Mouse (Mus musculus) embryonic fibroblast, embryonic 13.5 days (primary cell): Measurements from ENCODE around the gene Nat10. TPM values are rescaled to one million over a fixed set of nuclear protein-coding genes. Genes with fewer than 3 reads are reported as not detected.

ENCODE experiments used
- H3K27ac ChIP-seq: 2 replicates; pipeline ENCODE4 v1.5.1; 2012; ENCODE audit warnings: low read length, control low read depth, inconsistent platforms; ENCODE audit not compliant: insufficient read depth
- H3K4me1 ChIP-seq: 2 replicates; pipeline ENCODE4 v1.6.1; 2011; ENCODE audit warnings: low read length; ENCODE audit not compliant: control insufficient read depth, insufficient read depth
- H3K4me3 ChIP-seq: 2 replicates; pipeline ENCODE4 v1.5.1; 2011; ENCODE audit warnings: mild to moderate bottlenecking, control low read depth, low read length; ENCODE audit not compliant: insufficient read depth
- CTCF ChIP-seq: IDR thresholded peaks from 2 replicates; pipeline ENCODE4 v1.5.1; 2011; ENCODE audit warnings: mild to moderate bottlenecking, control low read depth, low read length, moderate library complexity, borderline replicate concordance; ENCODE audit not compliant: insufficient read depth
- POLR2A ChIP-seq: IDR thresholded peaks from 2 replicates; pipeline ENCODE4 v1.6.1; 2011; ENCODE audit warnings: low read depth, mild to moderate bottlenecking, control low read depth, low read length, moderate library complexity
- polyA plus RNA-seq: library from polyadenylated mRNA; stranded (reverse); fragments of >200 nt; gene quantifications from 2 replicates; pipeline ENCODE4 v1.2.4, GENCODE M21; 2011; ENCODE audit warnings: low read depth; ENCODE audit not compliant: missing spikeins, insufficient read length

Gene Nat10
- polyA plus RNA-seq, 1 experiment: 32.9 TPM

DNA sequence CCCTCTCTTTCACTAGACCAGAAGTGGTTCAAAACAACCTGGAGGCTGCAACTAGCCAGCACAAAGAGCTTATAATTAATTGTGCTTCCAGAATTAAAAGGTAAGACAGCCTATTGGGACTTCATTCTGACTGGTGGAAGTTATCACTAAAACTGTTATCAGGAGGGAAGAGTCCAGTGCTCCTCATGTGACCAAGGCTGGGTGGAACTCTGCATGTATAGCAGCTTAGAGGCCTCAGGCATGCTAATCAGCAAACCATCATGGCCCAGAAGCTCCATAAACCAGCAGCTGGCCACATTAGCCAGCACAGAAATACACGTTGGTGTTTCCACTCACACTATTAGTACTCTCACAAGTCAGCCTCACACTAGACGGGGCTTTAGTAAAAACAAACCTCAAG, 14.3 kb downstream of the Nat10 start:
- no peaks in the 10 kb centered on the region for H3K4me1 ChIP-seq
- H3K27ac ChIP-seq: no peak overlapping the region
- TF ChIP-seq CTCF (no peak), POLR2A (no peak)
- no peak overlapping the region for H3K4me3 ChIP-seq

DNA sequence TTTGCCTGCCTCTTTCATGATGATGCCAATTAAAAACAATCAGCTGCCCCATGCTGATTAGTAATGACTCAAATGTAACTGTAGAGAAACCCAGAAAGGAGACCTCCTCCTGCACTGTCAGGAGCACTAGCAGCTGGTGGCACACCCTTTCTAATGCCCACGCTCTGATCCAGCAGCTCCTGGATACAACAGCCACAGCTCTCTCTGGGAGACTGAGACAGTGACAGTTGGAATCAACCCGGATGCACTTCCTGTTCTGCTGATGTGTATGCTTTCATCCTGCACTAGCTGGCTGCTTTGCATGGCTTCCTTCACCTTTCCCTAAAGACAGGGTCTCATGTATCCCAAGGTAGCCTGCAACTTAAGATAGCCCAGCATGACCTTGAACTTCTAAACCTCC, 15.0 kb downstream of the Nat10 start:
- H3K4me3 ChIP-seq: no peak overlapping the region
- no peak overlapping the region for H3K27ac ChIP-seq
- TF ChIP-seq POLR2A (no peak), CTCF (no peak)
- H3K4me1 ChIP-seq: no peaks in the 10 kb centered on the region

DNA sequence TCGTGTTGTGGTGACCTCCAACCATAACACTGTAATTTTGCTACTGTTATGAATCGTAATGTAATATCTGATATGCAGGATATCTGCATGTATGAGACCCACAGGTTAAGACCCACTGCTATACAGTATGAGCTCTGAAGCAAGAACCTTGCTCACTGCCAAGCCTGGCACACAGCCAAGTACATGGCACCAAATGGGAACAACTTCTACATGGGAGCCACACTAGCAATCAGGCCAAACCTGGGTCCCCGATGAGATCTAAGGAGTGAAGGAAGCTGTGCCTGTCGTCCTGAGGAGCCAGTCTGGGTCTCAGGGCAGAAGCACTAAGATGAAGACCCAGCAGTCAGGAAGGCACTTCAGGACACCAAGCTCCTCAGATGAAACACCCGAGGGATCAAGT, 15.6 kb downstream of the Nat10 start:
- H3K4me3 ChIP-seq: no peak overlapping the region
- no peaks in the 10 kb centered on the region for H3K4me1 ChIP-seq
- no peak for TF ChIP-seq CTCF
- TF ChIP-seq POLR2A: no peak
- H3K27ac ChIP-seq: no peak overlapping the region

DNA sequence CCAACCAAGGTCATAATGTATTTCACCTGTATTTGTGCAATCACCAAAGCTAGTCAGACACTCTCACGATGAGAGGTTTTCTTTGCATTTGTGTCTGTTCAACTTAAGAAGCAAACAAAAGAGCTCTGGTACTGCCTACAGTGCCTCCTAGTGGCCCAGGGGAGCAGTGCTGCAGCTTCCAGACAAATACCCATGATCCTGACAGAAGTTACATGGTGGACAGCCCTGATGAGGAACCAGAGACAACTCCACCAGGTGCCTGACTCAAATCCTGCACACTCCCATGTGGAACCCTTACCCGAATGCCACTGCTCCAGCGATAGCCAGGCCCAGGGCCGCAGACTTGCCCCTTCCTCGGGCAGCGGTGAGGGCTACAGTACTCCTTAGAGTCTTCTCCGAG, 17.1 kb downstream of the Nat10 start:
- no peak overlapping the region for H3K4me3 ChIP-seq
- no peak overlapping the region for H3K27ac ChIP-seq
- TF ChIP-seq POLR2A: no peak
- peak; percentile 72 for TF ChIP-seq CTCF
- H3K4me1 ChIP-seq: no peaks in the 10 kb centered on the region

DNA sequence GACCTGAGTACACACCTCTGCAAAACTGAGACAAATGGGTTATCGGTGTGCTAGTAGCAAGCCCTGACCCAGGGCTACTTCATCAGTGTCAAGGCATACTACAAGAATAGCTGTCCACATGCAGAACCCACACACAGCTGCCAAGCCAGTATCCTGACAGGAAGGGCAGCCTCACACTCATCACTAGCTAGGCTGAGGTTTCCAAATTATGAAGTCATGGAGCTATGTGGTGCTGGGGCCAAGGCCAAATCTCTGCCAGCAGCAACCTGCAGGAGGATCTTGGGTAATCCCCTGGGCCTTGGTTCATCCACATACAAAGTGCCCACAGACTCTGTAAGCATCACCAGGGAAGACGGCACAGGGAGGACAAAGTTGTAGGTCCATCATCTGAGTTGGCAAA, 17.5 kb downstream of the Nat10 start:
- TF ChIP-seq CTCF (no peak), POLR2A (no peak)

DNA sequence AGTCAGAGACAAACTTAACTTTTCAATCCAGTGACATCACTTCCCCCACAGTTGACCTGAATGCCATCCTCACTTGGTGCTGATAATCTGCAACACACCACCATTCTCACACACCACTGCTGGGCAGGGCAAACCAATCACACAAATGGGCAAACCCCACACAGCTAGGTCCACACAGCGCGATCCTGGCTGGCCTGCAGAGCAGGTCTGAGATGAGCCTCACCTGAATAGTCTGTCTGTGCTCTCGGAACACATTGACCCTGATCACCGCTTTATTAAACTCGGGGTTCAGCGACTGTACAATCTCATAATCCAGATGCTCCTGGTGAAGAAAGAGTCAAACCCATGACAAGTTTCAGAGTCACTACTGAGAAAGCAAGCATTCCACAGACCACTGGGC, 18.2 kb downstream of the Nat10 start:
- TF ChIP-seq POLR2A: no peak
- no peak for TF ChIP-seq CTCF

More for the DNA sequence above, 17.5 kb downstream of the Nat10 start:
- Histone ChIP-seq H3K27ac (no peak overlapping the region), H3K4me1 (no peaks in the 10 kb centered on the region), H3K4me3 (no peak overlapping the region)

DNA sequence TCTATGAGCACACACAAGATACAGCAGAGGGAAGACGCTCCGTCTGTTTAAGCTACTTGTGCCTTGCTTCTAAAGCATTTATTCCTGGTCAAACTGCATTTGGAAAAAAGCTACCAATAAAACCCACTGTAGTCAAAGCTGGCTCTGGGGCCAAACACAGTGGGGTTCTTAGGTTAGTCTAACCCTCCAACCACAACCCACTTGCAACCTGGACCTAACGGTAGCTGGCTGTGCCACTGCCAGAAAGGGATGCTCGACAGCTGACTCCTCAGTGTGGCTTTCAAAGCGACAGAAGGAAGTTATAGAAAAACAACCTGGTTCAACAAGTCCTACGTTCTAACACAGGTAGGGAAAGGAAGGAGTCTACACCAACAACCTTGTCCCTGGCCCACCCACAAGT, 29.6 kb downstream of the Nat10 start:
- Histone ChIP-seq H3K4me1 (no peaks in the 10 kb centered on the region), H3K4me3 (no peak overlapping the region), H3K27ac (no peak overlapping the region)
- TF ChIP-seq CTCF (no peak), POLR2A (no peak)

More for the DNA sequence above, 18.2 kb downstream of the Nat10 start:
- Histone ChIP-seq H3K4me3 (no peak overlapping the region), H3K27ac (no peak overlapping the region), H3K4me1 (no peaks in the 10 kb centered on the region)

DNA sequence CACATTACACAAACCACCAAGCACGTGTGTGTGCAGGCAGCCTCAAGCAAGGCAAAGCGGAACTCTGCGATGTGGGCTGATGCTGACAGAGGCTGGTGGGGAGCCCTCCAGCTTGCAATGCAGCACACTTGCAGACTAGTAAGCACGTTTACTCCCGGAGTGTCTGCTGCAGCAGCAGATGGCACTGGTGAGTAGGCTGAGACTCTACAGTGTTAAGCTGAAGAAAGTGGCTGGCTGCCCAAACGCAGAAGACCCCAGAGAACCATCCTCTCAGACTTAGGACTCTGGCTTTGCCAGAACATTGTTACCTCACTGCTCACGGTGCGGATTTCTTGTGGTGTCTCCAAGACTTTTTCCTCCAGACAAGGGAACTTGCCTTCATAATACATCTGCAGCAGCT, 30.1 kb downstream of the Nat10 start:
- TF ChIP-seq POLR2A (no peak), CTCF (no peak)
- no peak overlapping the region for H3K4me3 ChIP-seq
- H3K27ac ChIP-seq: no peak overlapping the region
- H3K4me1 ChIP-seq: no peaks in the 10 kb centered on the region

DNA sequence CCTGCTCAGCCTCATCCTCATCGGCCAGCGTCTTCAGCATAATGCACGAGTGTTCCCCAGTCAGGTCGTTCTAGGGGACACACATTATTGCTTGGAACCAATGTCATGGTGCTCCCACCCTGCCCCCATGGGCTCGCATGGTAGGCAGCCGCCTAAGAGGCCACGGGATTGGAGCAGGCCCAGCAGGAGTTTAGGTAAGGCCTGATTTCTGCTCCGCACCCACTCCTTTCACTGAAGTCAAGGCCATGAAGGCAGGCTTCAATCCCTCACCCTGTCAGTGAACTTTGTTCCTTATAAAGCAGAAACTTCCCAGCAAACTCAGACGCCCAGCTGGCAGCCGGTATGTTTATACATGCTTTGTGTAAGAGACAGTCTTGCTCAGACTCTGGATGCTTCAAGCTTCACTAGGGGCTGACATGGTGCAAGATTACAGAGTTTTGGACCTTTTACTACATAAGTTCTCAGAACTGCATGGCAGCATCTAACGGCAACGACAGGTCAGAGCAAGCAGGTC, 33.0 kb downstream of the Nat10 start:
- H3K27ac ChIP-seq: no peak overlapping the region
- no peaks in the 10 kb centered on the region for H3K4me1 ChIP-seq
- no peak overlapping the region for H3K4me3 ChIP-seq
- TF ChIP-seq CTCF (no peak), POLR2A (no peak)

DNA sequence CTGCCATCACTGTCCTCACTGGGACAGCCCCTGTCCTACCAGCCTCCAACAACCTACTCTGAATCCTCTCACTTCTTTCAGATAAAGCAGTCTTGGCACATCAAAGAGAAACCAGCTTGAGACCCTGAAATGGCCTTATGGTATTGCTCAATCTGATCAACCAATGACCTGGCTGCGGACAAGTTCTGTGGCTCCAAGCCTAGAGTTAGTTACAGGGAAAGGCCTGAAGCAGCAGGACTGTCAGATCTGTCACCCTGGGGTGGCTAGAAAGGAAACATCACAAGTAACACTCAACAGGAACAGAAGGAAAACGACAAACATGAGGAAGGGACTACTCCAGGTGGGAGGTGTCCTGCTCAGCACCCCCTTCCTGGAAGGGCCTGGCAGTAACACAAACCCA, 36.5 kb downstream of the Nat10 start:
- Histone ChIP-seq H3K4me3 (no peak overlapping the region), H3K4me1 (no peaks in the 10 kb centered on the region), H3K27ac (no peak overlapping the region)
- TF ChIP-seq POLR2A: no peak
- TF ChIP-seq CTCF: no peak

DNA sequence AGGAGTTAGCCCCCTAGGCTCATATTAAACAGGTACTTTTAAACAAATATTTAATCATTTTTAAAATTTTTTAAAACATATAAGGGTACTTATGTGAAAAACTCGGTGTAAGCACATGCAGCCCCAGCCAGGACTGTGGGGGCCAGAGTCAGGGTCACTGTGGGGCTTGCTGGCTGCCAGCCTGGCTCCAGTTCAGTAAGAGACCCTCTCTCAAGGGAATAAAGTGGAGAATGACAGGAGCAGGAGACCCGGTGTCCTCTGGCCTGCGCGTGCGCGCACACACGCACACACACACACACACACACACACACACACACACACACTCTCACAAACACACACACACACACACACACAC, 41.8 kb downstream of the Nat10 start:
- Histone ChIP-seq H3K4me1 (no peaks in the 10 kb centered on the region), H3K27ac (no peak overlapping the region), H3K4me3 (no peak overlapping the region)
- no peak for TF ChIP-seq POLR2A
- TF ChIP-seq CTCF: no peak
